In genomic region chr7:83884921-83885532, GRCm38 (mm10) we compare ENCODE assay signal across 1 mouse cellular context.
TF ChIP-seq lines count a peak whose summit lies in the region.

No protein-coding gene starts in this region.

TF ChIP-seq in MEL, 35 proteins besides CTCF, POLR2A, EP300 and RAD21 (continued from another document):
- TF ChIP-seq ZMIZ1 (IDR thresholded peaks at IDR 0.05; ENCODE audit: low read depth, low read length): no peak
- no peak for TF ChIP-seq MYC (IDR thresholded peaks at IDR 0.05; ENCODE audit: low read depth, low read length)
